Mouse (Mus musculus): ENCODE measurements at regions not wholly inside any gene's neighbourhood (a gene's known extent, or its start where the extent isn't known, plus 50 kb on each side); places are given as distances from the start of the nearest gene placed in this dataset.

GRCm38 (mm10) chr10:117578696-117579146, 50.6 kb upstream of the Cpm start:
- TF ChIP-seq POLR2A (IDR thresholded peaks at IDR 0.05; ENCODE audit: borderline replicate concordance, control insufficient read depth, low read depth, low read length): no peak
- TF ChIP-seq CTCF (IDR thresholded peaks at IDR 0.05; ENCODE audit: control insufficient read depth, insufficient read depth, low read length): no peak

All from bone marrow, adult 2 months (tissue).